Mouse (Mus musculus) megakaryocyte, embryonic 14.5 days (primary cell): ENCODE data around the gene Ldb2.

Experiments
- FLI1 ChIP-seq: IDR thresholded peaks from 2 replicates; pipeline ENCODE4 v1.6.1; 2012; ENCODE audit warnings: low read length, inconsistent platforms, mixed read lengths
- GATA1 ChIP-seq: IDR thresholded peaks from 3 replicates; pipeline ENCODE4 v1.6.1; 2012; ENCODE audit warnings: mixed read lengths, low read length, inconsistent platforms, borderline replicate concordance

DNA sequence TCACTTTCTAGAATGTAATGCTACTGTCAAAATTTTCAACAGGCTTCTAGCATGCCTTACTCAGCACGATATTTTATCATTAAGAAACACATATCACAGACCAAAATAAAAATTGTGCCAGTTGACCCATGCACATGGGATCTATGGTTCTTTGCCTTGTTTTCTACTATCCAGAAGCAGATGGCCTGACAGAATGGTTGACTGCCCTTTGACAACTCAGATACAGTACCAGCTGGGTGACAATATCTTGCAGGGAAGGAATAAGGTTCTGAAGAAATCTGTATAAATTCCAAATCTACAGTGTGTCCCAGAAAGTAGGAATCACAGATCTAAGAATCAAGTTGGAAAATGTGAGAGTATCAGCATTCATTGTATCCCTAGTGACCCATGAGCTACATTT is 16.0 kb upstream of the Ldb2 start:
- TF ChIP-seq FLI1 (no peak), GATA1 (no peak)
